Mouse (Mus musculus): ENCODE data around the gene Prr5l. TPM values are rescaled to one million over a fixed set of nuclear protein-coding genes. Genes with fewer than 3 reads are reported as not detected.

The Prr5l gene
- polyA plus RNA-seq, 1 experiment from 2014 or later, result 38.1 TPM

GRCm38 (mm10) chr2:101885768-101886438 is 3.1 kb upstream of the Prr5l start, which contains the start of gene Commd9:
Gene Commd9 (plus strand): TSS chr2:101886247.
- peak within 1 kb of the TSS; percentile 68 for H3K9ac ChIP-seq (ENCODE audit: low read depth, low read length)
- no peak for TF ChIP-seq CTCF (IDR thresholded peaks at IDR 0.05; ENCODE audit: low read depth)
- peak within 1 kb of the TSS; percentile 77 for H3K4me2 ChIP-seq (ENCODE audit: low read length)
- no peak within 1 kb of the TSS for H3K27ac ChIP-seq
- H3K4me3 ChIP-seq (replicated peaks; ENCODE audit: low read depth, low read length), result peak within 1 kb of the TSS; percentile 63
- peak; percentile 97 for ATAC-seq (replicated peaks; ENCODE audit: low FRiP score, low read depth)
- no peaks in the 10 kb centered on the region for H3K9me3 ChIP-seq (replicated peaks; ENCODE audit: low read length)
- WGBS, result 13% methylated on average over 22 of the region's 22 CpGs
- H3K4me1 ChIP-seq (replicated peaks; ENCODE audit: insufficient read depth, low read length), result peaks cover 4% of the 10 kb centered on the region; the same call in 1 of the 2 replicates
- peak; percentile 97 for DNase-seq (ENCODE audit: low spot score)
- no peaks in the 10 kb centered on the region for H3K27me3 ChIP-seq (ENCODE audit: insufficient read depth, low read length)
- no peaks in the 10 kb centered on the region for H3K36me3 ChIP-seq (ENCODE audit: insufficient read depth, low read length)

- no peak overlapping the region for H3K27ac ChIP-seq
Observed at GRCm38 (mm10) chr2:101884286-101884685, 1.5 kb upstream of the Prr5l start.

GRCm38 (mm10) chr2:101881471-101882162 is 1.2 kb downstream of the Prr5l start:
- no peaks in the 10 kb centered on the region for H3K9me3 ChIP-seq (replicated peaks; ENCODE audit: low read length)
- peaks cover under 1% of the 10 kb centered on the region; the same call in 1 of the 2 replicates for H3K4me1 ChIP-seq (replicated peaks; ENCODE audit: insufficient read depth, low read length)
- no peak for DNase-seq (ENCODE audit: low spot score)
- H3K27ac ChIP-seq, result no peak overlapping the region
- H3K27me3 ChIP-seq (ENCODE audit: insufficient read depth, low read length), result no peaks in the 10 kb centered on the region
- no peak overlapping the region for H3K4me3 ChIP-seq (replicated peaks; ENCODE audit: low read depth, low read length)
- H3K4me2 ChIP-seq (ENCODE audit: low read length), result no peak overlapping the region
- H3K9ac ChIP-seq (ENCODE audit: low read depth, low read length), result no peak overlapping the region
- WGBS, result 86% methylated on average over 9 of the region's 9 CpGs
- ATAC-seq (replicated peaks; ENCODE audit: low FRiP score, low read depth), result no peak
- no peaks in the 10 kb centered on the region for H3K36me3 ChIP-seq (ENCODE audit: insufficient read depth, low read length)
- no peak for TF ChIP-seq CTCF (IDR thresholded peaks at IDR 0.05; ENCODE audit: low read depth)

More at GRCm38 (mm10) chr2:101884286-101884685, 1.5 kb upstream of the Prr5l start:
- no peak overlapping the region for H3K9ac ChIP-seq (ENCODE audit: low read depth, low read length)
- peak; percentile 72 for DNase-seq (ENCODE audit: low spot score)
- no peak for TF ChIP-seq CTCF (IDR thresholded peaks at IDR 0.05; ENCODE audit: low read depth)
- H3K4me1 ChIP-seq (replicated peaks; ENCODE audit: insufficient read depth, low read length), result peaks cover 4% of the 10 kb centered on the region; the same call in 1 of the 2 replicates
- H3K27me3 ChIP-seq (ENCODE audit: insufficient read depth, low read length), result no peaks in the 10 kb centered on the region
- ATAC-seq (replicated peaks; ENCODE audit: low FRiP score, low read depth), result no peak
- no peaks in the 10 kb centered on the region for H3K9me3 ChIP-seq (replicated peaks; ENCODE audit: low read length)
- no peak overlapping the region for H3K4me3 ChIP-seq (replicated peaks; ENCODE audit: low read depth, low read length)
- WGBS, result 61% methylated on average over 2 of the region's 2 CpGs
- H3K4me2 ChIP-seq (ENCODE audit: low read length), result no peak overlapping the region
- no peaks in the 10 kb centered on the region for H3K36me3 ChIP-seq (ENCODE audit: insufficient read depth, low read length)

DNA sequence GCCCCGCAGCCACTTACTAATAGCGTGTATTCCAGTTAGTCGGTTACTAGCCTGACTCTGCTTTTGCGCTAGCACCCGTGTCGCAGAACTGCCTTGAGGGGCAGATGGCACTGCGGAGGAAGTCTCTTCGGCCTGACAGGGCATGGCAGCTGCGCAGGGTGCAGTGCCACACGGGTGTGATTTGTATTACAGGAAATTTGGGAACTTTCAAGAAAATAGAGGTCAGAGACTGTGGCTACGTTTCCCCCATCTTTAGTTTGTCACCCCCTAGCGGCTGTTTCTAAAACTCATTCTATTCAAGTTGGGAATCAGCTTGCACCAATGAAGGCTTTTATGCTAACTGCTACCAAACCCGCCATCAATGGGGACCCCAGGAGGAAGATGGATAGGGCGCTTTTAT is 11.6 kb downstream of the Prr5l start:
- Histone ChIP-seq H3K27ac (no peak overlapping the region), H3K4me1 (replicated peaks; ENCODE audit: insufficient read depth, low read length) (no peaks in the 10 kb centered on the region), H3K4me2 (ENCODE audit: low read length) (peak overlapping the region; percentile 49), H3K36me3 (ENCODE audit: insufficient read depth, low read length) (no peaks in the 10 kb centered on the region), H3K27me3 (ENCODE audit: insufficient read depth, low read length) (no peaks in the 10 kb centered on the region), H3K9ac (ENCODE audit: low read depth, low read length) (no peak overlapping the region), H3K9me3 (replicated peaks; ENCODE audit: low read length) (no peaks in the 10 kb centered on the region), H3K4me3 (replicated peaks; ENCODE audit: low read depth, low read length) (no peak overlapping the region; the same call in 1 of the 2 replicates)
- TF ChIP-seq CTCF (IDR thresholded peaks at IDR 0.05; ENCODE audit: low read depth), result peak; percentile 80
- 27% methylated on average over 14 of the region's 14 CpGs for WGBS
- peak; percentile 54 for ATAC-seq (replicated peaks; ENCODE audit: low FRiP score, low read depth)
- DNase-seq (ENCODE audit: low spot score), result peak; percentile 90

DNA sequence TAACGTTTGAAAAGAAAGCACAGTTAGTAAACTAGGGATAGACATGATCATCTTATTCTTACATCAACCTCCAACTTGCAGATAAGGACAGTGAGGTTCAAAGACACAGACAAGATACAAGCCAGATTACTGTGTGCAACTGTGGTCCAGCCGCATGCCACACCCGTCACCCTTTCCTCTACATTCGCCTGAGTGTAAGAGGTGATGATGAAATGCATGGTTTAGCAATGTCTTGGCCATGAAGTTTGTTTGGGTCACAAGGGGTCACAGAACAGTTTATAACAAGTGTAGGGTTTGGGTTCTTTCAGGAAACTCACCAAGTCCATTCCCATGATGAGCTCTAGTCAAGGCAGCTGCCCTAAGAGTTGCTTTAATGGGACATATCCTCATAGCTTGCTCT is 14.1 kb downstream of the Prr5l start:
- Histone ChIP-seq H3K4me1 (replicated peaks; ENCODE audit: insufficient read depth, low read length) (no peaks in the 10 kb centered on the region), H3K9me3 (replicated peaks; ENCODE audit: low read length) (no peaks in the 10 kb centered on the region), H3K9ac (ENCODE audit: low read depth, low read length) (no peak overlapping the region), H3K4me3 (replicated peaks; ENCODE audit: low read depth, low read length) (no peak overlapping the region), H3K36me3 (ENCODE audit: insufficient read depth, low read length) (no peaks in the 10 kb centered on the region), H3K27ac (no peak overlapping the region), H3K27me3 (ENCODE audit: insufficient read depth, low read length) (no peaks in the 10 kb centered on the region), H3K4me2 (ENCODE audit: low read length) (no peak overlapping the region)
- TF ChIP-seq CTCF (IDR thresholded peaks at IDR 0.05; ENCODE audit: low read depth), result no peak
- DNase-seq (ENCODE audit: low spot score) (no peak), ATAC-seq (replicated peaks; ENCODE audit: low FRiP score, low read depth) (no peak)
- WGBS, result 86% methylated on average over 4 of the region's 4 CpGs

DNA sequence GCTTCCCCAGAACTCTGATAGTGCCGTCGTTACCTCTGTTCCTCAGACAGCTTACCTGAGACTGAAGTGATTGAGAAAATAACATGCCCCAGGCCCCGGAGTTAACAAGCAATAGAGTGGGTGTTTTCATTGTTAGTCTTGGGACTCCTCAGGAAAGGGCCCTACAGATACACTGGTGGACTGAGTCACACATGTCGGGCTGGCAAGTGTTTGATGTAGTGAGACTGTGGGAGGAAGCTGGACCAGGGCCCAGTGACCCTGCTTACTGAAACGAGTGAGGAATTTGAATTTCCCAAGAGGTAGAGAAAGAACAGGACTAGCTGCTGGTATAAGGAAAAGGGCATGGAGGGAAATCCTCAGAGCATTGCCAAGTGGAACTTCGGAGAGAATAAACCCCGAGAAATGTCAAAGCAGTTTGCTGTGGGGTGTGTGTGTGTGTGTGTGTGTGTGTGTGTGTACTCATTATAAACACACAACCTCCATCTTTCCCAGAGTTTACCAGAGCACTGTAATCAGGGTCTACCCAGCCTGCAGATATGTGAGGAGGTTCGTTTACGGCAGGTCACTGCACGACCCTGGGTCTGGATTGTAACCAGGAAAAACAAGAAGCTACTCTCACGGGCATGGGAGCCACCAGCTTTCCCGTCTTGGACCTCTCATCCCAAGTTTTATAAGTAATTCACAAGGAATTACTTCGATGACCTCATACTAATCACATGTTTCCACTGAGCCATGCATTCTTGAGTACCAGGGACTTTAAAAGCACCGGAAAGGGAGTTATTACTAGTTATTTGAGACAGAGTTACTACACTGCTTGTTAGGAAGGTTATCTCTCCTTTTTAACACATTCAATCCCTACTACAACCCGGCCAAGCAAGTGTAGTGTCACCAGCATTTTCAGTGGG is 20.4 kb downstream of the Prr5l start:
- no peak for TF ChIP-seq CTCF (IDR thresholded peaks at IDR 0.05; ENCODE audit: low read depth)
- WGBS, result 35% methylated on average over 15 of the region's 15 CpGs
- ATAC-seq (replicated peaks; ENCODE audit: low FRiP score, low read depth) (peak; percentile 52; the same call in 1 of the 2 replicates), DNase-seq (ENCODE audit: low spot score) (peak; percentile 51)
- Histone ChIP-seq H3K4me3 (replicated peaks; ENCODE audit: low read depth, low read length) (no peak overlapping the region), H3K36me3 (ENCODE audit: insufficient read depth, low read length) (no peaks in the 10 kb centered on the region), H3K9ac (ENCODE audit: low read depth, low read length) (no peak overlapping the region), H3K4me1 (replicated peaks; ENCODE audit: insufficient read depth, low read length) (no peaks in the 10 kb centered on the region), H3K27me3 (ENCODE audit: insufficient read depth, low read length) (no peaks in the 10 kb centered on the region), H3K9me3 (replicated peaks; ENCODE audit: low read length) (no peaks in the 10 kb centered on the region), H3K27ac (no peak overlapping the region), H3K4me2 (ENCODE audit: low read length) (no peak overlapping the region)

Data from kidney, postnatal 0 days (tissue).